Mouse (Mus musculus): ENCODE data around the gene Trim17.
"Not testable (repeated sequence)": the region's sequence is repeated elsewhere in the genome, so short reads cannot be mapped to it uniquely, and the experiment has no call there.

Gene Trim17

DNA sequence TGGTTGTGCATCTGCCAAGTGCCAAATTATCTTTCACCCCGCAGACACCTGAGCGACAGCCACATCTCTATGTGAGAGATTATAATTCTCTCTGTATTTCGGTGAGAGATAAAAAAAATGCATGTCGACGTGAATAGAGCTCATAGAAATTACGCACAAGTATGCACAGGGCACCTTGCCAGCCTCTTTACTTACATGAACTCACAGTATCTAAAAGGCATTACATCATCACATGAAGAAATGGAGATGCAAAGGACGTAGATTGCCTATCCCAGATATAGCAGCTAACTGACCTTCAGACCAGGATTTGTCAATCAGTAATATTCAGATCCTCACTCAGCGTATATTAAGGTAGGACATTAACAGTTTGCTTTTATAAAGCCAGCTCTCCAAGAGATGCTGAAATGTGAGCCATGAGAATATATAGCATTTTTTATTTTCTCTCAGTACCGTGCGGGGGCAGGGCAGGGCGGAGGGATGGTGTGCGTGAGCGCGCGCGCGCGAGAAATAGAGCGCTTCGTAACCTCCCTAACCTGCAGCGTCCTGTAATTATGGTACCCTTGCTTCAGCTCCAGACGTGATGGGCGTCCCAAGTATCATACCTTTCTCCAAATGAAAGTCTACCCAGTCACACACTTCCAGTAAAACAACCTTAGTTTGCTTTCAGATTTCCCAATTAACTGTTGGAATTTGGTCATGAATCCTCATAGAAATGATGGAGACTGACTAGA is 6.5 kb upstream of the Trim17 start:
- DNase-seq (ENCODE audit: low spot score) = peak; percentile 36

DNA sequence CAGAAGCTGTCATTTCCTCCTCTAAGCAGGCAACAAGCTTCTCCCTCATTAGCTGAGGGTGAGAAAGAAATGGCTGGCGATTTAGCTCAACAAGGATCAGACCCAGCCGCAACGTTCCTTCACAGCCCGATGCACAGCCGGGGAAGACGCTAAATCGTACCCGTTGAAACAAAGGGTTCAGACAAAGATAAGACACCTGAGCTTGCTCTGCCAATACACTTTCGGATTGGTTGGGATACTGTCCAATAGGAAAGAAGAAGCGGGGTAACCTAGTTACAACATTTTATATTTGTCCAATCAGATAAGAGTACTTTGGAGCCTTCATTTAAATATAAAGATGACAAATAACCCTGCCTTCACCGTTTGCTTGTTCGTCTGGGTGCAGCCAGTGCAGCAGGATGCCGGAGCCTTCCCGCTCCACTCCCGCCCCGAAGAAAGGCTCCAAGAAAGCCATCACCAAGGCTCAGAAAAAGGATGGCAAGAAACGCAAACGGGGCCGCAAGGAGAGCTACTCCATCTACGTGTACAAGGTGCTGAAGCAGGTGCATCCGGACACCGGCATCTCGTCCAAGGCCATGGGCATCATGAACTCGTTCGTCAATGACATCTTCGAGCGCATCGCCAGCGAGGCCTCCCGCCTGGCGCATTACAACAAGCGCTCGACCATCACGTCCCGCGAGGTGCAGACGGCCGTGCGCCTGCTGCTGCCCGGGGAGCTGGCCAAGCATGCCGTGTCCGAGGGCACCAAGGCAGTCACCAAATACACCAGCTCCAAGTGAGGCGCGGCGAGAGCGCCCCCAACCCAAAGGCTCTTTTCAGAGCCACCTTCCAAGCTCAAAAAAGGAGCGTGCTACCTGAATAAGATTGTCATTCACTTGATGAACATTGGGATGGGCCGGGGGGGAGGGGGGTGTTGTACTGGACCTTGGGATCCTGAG is 5.7 kb upstream of the Trim17 start, which contains the start of gene Hist3h2ba:
Gene Hist3h2ba, plus strand, starts transcription at position 379 of the 938 bp plus-strand sequence.
- peak; percentile 71 for DNase-seq (ENCODE audit: low spot score)

DNA sequence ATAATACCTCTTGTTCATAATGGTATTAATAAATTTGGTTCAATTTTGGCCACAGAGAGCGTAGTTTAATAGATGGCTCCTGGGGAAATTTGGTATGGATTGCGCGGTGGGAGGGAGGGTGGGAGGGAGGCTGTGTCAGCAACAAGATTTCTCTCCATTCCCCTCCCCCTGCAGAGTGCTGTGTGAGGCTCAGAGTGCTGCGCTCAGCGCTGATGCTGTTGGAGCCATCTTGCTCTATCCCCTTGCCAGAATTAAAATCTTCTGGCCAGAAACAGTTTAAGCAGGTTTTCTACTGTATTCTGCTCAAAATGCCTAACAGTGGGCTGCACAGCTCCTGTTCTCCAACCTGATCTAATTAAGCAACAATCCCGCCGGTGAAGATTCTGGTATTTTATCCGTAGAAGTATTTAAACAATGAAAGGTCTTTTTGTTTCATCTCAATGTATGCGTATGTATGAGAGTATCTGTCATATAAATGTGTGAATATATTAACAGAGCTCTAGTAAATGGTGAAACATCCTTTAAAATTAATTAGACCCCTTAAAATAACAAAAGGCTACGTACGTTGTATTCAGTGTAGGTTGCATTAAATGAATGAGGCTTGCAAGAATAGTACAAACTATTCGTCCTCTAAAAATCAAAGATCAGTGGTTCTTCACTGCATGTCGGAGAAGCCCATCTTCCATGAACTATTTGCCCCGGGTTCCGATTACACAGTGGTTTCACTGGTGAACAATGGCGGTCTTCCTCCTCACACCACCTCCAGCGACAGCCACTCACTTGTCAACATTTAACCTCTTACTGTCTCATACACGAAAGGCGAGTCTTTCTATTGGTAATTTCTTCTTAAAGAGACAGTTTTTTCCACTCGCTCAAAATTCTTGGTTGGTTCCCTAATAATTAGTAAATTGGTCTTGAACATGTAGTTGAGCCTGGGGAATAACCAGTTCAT is 4.7 kb upstream of the Trim17 start:
- DNase-seq (ENCODE audit: low spot score) = no peak

DNA sequence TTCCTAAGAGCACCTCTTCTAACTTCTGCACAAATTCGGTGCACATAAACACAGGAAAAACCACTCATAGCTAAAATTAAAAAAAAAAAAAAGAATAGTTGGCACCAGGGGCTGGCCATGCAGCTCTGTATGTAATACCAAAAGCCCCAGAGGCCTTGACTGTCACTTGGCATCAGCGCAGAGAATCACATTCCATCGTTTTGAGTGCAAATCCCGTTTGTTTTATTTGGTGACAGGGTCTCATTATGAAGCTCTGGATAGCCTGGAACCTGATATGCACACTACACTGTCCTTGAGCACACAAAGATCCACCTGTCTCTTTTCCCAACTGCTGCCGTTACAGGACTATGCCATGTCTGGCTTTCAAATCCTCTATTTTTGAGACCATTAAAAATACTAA is 3.3 kb upstream of the Trim17 start:
- no peak for DNase-seq (ENCODE audit: low spot score)

DNA sequence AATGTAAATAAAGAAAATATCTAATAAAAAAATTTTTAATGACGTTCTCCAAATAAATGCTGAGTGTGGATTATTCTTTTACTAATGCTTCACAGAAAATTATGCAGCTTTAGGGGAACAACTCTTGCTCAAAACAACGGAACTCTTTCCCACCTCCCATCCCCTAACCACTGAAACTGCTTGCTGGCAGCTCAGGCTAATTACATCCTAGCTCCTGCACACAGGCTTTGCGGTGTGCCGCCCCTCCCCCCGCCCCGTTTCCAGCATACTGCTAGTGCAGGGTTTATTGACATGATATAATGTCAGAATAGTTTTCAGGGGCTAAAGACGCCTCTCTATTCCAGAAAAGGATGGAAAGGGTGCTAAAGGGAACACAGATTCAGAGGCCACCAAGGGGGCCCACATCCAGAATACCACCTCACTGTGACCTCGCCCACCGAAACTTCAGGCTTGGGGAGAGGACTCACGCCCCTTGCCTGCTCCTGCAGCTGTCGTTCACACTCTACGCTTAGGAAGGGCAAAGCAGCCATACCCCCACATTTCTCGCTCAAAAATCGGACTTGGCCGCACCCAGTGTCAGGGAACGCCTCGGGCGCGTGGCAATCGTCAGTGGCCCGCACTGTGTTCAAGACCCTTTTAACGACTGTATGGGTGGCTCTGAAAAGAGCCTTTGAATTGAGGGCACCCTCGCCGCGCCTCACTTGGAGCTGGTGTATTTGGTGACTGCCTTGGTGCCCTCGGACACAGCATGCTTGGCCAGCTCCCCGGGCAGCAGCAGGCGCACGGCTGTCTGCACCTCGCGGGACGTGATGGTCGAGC is 925 bp upstream of the Trim17 start:
- peak; percentile 19 for DNase-seq (ENCODE audit: low spot score)

DNA sequence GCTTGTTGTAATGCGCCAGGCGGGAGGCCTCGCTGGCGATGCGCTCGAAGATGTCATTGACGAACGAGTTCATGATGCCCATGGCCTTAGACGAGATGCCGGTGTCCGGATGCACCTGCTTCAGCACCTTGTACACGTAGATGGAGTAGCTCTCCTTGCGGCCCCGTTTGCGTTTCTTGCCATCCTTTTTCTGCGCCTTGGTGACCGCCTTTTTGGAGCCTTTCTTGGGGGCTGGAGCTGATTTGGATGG is 390 bp upstream of the Trim17 start:
- DNase-seq (ENCODE audit: low spot score) = not testable (repeated sequence)

DNA sequence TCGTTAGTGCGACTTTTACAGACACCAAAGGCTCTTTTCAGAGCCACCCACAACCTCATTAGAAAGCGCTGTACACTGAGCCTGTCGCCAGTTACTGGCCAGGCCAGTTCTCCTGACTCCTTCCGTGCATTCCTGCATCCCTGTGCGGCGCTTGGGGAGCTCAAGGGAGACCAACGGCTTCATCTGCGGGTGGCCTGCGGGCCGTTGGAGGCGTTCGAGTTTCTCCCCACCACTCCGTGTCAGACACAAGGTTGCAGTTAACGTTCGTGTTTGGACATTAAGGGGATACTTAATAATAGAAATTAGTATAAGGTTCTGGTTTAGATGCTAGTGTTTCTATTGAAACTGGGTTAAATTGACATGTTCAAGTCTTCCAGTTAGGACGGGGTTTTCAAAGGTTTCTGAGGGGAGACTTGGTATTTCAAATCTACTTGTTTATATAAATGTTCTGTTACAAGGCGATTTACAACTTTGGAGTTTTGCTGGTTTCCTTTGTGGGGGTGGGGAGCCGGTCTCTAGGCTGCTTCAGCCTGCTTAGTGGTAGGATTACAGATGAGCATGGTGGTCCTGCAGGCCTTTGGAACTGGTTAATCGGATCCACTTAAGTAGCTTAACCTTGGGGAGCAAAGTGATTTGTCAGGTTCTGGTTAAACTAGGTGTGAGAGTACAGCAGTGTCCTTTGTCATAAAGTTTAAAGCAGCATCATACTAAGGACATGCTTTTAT is 820 bp downstream of the Trim17 start:
- no peak for DNase-seq (ENCODE audit: low spot score)

DNA sequence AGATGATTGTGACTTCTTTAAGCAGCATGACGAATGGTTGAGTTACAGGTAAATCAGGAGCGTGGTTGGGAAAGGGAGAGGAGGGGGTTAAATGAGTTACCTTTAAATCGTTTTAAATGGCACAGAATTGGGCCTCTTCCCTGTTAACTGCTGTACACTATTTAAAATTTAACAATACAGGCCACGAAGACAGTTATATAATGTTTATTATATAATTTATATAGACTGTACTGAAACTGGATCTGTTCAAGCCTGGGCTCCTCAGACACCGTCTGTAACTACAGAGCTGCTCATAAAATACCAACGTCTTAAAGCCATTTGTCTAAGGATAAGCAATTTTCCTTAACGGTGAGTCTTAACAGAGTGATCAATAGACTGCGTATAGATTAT is 1.4 kb downstream of the Trim17 start:
- DNase-seq (ENCODE audit: low spot score) = no peak

DNA sequence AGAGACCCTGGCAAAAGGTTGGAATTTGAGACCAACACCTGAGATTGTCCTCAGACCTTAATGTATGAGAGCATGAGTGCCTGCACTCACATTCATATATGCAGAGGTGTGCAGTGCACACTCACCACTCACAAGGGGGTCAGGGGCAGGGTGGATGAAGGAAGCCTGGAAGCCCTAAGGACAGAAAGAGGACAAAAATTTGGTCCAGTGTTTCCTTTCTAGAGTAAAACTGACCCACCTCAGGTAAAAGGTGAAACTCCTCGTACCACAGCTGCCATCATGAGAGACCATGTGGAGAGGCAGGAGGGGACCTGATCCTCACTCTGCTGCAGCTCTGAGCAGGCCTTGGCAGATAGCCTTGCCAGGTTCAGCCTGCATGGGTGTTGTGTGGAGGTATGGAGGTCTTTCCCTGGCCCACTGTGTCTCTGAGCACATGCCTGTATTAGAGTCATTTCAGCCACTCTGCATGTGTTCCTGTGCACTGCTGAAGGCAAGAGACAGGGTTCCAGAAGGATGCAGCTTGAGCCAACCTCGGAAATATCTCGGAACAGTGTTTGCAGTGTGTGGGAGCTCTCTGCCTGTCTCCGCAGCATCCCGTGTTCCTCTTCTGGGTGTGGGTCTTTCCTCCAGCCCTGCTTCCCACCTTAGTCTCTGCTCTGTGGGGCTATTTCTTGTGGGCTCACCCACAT is 2.9 kb downstream of the Trim17 start:
- DNase-seq (ENCODE audit: low spot score) = no peak

DNA sequence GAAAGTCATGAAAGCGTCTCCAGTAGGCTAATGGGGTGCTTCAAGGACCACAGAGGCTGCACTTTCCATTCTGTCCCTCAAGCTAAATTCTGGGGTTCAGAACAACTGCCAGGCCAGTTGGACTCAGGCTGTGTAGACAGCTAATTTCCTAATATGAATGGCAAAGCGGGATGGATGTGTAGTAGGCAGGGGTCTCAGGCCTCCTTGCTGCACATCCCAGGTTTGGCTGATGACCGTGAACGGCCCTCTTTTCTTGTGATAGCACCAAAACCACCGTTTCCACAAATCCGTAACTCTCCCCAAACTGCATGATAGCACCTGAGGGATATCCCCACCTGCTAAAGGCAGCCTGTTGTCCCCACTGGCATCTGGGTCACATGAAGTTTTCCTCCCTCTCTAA is 4.1 kb downstream of the Trim17 start:
- DNase-seq (ENCODE audit: low spot score) = no peak

DNA sequence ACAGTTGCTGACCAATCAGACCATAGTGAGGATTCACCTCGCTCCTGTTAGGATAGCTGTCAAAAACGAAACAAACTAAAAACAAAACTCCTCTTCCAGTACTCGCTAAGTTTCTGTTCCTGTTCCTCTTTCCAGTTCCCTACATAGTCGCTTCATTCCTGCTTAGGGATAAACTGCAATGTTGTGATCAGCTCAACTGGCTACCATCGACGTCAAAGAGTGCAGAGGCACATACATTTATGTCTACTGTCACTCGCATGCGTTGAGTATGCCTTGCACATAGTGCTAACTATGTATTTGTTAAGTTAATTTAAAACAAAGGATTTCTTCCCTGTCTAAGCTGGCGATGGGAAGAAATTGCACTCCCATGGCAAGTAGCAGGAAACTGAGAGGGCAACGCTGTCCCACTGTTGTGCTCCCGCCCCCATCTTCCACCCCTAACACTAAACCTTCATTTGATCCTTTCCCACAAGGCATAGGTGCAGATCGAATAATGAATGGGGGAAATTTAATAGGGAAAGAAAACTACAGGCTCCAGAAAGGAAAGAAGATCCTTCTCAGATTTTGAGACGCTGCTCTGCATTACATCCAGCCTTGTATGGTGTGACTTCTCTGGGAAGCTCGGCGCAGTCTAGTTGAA is 4.8 kb downstream of the Trim17 start:
- DNase-seq (ENCODE audit: low spot score) = no peak

DNA sequence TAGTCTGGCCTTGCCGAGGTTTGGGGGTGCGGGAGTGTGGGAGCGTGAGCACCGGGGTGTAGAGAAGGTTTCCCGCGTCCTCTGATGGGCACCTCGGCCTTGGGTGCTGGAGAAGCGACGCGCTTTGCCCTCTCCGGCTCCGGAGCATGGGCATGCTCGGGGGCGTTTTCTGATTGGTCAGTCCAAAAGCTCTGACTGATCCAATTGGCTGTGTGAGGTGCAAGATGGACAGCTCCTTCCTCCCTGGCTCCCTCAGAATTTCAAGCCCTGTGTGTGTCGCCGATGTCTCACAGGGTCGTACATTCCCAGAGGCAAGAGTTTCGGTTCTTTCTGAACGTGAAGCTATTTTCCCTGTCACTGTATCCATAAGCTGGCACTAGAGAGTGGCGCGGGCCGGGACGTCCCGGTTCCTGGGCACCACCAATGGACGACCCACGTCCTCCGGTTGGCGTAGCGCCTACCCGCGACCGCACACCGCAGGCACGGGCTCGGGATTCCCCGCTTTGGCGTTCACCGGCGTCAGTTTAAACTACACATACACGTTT is 5.5 kb downstream of the Trim17 start:
- peak; percentile 89 for DNase-seq (ENCODE audit: low spot score)

DNA sequence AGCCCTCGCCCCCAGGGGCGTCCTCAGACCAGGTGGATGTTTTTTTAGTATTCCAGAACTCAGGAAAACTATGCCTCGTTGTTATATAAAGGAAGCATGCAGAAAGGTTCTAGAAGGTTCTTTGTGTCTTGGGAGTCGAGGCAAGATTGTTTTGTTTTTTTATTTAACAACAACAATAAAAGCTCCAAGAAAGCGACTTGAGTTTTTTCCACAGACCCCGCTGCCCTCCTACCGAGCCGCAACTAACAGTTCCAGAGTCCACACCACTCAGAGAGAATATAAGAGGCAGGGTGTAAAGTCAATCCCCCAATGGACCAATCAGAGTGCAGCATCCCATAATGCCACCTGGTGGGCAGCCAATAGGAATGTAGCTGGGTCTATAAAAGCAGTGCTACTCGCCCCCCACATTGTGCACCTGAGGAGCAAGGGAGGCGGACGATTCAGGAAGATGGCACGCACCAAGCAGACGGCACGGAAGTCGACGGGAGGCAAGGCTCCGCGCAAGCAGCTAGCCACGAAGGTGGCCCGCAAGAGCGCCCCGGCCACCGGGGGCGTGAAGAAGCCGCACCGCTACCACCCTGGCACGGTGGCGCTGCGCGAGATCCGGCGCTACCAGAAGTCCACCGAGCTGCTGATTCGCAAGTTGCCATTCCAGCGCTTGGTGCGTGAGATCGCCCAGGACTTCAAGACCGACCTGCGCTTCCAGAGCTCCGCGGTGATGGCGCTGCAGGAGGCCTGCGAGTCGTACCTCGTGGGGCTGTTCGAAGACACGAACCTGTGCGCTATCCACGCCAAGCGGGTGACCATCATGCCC is 7.1 kb downstream of the Trim17 start:
- no peak for DNase-seq (ENCODE audit: low spot score)

DNA sequence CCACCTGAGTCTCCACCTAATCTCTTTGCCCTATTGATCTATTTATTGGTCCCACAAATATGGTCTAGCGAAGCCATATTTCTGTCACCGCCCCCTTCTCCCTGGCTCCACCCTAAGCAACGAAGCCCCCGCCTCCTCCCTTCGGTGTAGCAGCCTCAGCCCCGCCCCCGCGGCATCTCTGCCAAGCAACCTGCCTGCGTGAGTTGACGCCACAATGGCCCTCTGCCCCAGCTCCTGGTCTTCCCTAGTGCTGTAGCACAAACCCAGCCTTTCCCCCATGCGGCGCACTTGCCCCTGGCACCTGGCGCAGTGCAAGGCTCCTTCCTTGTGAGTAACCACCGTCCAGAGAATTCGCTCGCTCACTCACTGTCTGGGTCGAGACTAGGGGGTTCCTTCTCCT is 9.1 kb downstream of the Trim17 start:
- DNase-seq (ENCODE audit: low spot score) = peak; percentile 27

DNA sequence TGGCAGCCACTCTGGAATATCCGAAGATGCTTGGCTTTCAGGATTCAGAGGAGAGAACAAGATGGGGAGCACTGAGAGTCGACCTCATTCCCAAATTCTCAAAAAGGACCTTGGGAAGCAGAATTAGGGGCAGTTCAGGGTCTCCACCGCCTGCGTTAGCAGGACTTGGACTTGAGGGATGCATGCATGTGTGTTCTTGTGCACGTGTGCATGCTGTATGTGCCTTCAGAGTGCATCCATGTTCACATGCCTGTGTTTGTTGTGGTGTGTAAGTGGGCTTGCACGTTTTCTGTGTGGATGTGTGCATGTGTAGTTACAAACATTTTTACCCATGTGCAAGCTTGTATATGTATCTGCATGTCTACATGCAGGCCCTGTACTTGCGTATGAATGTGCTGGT is 9.7 kb downstream of the Trim17 start:
- DNase-seq (ENCODE audit: low spot score) = no peak

DNA sequence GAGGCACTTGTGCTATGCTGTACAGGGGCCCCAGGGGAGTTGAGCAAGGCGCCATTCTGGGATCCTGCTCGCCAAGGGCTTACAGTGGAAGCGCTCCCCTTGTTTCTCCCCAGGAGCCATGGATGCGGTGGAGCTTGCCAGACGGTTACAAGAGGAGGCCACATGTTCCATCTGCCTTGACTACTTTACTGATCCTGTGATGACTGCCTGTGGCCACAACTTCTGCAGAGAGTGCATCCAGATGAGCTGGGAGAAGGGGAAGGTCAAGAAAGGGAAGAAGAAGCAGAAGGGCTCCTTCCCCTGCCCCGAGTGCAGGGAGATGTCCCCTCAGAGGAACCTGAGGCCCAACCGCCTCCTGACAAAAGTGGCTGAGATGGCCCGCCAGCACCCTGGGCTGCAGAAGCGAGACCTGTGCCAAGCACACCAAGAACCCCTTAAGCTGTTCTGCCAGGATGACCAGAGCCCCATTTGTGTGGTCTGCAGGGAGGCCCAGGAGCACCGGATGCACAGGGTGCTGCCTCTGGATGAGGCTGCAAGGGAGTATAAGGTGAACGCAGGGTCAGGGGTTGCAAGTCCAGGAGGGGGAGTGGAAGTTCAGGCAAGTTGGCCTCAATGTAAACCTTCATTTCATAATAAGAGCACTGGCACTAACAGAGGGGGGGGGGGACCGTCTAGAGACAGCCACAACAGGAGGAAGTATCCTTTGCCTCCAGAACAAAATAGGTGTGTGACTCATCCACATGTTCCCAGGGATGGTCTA is 10.7 kb downstream of the Trim17 start:
- no peak for DNase-seq (ENCODE audit: low spot score)

DNA sequence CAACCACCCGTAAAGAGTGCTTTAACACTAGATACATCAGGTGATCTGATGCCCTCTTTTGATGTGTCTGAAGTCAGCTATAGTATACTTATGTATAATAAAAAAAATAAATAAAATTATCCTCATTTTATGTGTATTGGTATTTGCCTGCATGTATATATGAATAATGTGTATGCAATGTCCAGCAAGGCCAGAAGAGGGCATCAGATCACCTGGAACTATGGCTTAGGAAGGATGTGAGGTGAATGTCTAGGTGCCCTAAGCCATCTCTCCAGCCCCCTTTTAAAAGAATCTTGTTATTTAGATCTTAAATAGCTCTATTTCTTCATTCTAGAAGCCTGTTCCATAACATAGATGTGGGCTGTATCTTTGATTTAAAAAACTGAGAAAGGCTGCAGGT is 12.9 kb downstream of the Trim17 start:
- peak; percentile 53 for DNase-seq (ENCODE audit: low spot score)

DNA sequence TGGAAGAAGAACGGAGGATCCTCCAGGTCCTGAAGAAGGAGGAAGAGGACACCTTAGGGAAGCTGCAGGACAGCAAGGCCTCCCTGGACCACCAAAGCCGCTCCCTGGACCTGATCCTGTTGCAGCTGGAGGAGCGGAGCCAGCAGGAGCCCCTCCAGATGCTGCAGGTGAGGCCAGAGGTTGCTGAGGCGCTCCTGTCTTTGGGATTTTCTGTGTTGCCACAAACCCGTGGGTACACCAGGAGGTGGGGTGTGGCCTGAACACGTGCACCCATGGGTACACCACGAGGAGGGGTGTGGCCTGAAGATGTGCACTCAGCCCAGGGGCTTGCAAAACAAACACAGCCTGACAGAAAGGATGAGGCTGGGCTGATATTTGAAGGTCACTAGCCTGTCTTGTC is 14.1 kb downstream of the Trim17 start:
- no peak for DNase-seq (ENCODE audit: low spot score)

All from T-cell, adult 2 months (primary cell).